Mouse (Mus musculus): ENCODE measurements around the gene S100a5.

Gene S100a5

DNA sequence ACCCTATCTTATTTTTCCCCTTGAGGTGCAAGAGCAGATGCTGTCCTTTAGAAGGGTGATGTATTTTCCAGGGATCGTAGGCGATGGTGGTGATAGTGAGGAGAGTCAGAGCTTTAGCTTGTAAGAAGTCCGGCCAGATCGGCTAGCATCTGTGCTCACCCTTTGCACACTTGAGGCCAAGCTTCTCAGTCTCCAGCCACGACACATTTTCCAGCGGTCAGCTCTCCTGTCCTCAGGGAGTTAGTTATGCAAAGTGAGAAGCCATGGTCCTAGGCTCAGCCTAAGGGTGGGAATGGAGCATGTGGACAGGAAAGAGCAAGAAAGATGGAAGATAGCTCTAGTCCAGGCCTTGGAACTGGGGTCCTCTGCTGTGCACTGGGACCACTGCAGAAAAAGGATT is 11.5 kb upstream of the S100a5 start:
- in situ Hi-C loops (cut with MboI; ENCODE audit: low pct_unique_long_range_greater_than_20kb in 1 of 2, low sequenced_read_pairs in 2 of 2, unreplicated experiment in 1 of 2), result no loop called here

DNA sequence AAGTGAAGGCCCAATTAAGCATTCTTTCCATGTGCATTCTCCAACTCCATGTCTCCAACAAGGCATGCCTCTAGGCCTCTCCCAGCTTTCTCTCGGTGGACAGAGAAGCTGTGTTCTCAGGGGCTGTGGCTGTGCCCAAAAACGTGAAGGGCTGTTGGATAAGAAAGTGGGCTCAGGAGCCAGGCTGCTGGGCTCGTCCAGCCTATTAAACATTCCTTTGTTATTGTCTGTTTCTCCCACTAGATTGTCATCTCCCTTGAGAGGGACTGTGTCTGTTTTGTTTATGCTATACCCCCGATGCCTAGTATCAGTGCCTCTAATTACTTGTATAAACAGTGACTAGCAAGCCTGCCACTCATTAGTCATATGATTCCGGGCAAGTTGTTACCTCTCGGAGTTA is 10.6 kb upstream of the S100a5 start:
- in situ Hi-C loops (cut with MboI; ENCODE audit: low pct_unique_long_range_greater_than_20kb in 1 of 2, low sequenced_read_pairs in 2 of 2, unreplicated experiment in 1 of 2), result no loop called here

DNA sequence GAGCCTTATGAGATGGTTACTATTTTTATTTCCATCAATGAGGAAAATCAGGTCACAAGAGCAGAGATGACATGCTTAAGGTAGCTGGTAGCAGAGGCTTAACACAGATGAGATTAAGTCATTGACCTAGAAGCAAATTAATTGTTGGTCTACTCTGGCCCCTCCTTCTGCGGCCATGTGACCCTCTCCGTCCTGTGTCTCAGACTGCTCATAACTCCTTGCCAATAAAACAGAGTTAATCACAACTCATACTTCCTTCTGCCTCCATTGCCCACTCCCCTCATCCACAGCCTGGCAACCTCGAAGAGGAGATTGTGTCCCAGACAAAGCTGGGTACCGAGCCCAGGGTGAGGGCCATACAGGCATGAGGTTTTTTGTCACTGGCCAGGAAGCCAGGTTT is 10.1 kb upstream of the S100a5 start:
- in situ Hi-C loops (cut with MboI; ENCODE audit: low pct_unique_long_range_greater_than_20kb in 1 of 2, low sequenced_read_pairs in 2 of 2, unreplicated experiment in 1 of 2), result no loop called here

DNA sequence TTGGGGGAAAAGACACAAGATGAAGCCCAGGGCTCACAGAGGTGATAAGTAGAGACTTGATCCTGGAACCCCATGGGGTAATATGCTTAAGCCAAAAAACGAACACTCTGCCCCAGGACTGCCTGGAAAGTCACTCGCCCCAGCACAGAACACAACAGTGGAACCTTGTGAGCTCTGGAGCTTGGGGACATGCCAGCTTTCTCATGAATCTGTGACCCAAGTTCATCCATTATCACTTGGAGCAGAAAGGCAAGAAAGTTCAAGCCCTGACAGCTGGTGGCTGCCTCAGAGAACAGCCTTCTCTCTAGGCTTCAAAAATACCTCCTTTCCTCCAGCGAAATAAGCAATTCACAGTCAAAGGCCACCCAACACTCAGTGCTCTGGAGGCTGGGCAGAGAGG is 8.9 kb upstream of the S100a5 start:
- in situ Hi-C loops (cut with MboI; ENCODE audit: low pct_unique_long_range_greater_than_20kb in 1 of 2, low sequenced_read_pairs in 2 of 2, unreplicated experiment in 1 of 2), result no loop called here

DNA sequence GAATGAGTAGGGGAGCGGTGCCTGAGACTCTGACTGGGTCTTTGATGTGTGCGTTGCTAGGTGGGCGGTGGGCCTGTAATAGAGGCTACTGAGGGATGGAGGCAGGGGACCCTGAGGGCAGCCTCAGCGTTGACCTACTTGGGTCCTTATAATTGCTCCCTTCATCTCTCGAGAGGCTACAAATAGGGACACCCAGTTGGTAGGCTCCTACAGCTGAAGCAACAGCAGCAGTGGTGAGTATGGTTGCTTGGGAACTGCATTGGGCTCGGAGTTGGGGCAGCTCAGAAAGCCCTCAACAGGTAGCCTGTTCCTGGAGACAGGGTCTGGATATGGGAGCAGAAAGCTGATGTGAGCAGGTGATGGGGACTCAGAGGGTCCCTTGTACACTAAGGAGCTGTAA is 8.3 kb upstream of the S100a5 start:
- in situ Hi-C loops (cut with MboI; ENCODE audit: low pct_unique_long_range_greater_than_20kb in 1 of 2, low sequenced_read_pairs in 2 of 2, unreplicated experiment in 1 of 2), result no loop called here

DNA sequence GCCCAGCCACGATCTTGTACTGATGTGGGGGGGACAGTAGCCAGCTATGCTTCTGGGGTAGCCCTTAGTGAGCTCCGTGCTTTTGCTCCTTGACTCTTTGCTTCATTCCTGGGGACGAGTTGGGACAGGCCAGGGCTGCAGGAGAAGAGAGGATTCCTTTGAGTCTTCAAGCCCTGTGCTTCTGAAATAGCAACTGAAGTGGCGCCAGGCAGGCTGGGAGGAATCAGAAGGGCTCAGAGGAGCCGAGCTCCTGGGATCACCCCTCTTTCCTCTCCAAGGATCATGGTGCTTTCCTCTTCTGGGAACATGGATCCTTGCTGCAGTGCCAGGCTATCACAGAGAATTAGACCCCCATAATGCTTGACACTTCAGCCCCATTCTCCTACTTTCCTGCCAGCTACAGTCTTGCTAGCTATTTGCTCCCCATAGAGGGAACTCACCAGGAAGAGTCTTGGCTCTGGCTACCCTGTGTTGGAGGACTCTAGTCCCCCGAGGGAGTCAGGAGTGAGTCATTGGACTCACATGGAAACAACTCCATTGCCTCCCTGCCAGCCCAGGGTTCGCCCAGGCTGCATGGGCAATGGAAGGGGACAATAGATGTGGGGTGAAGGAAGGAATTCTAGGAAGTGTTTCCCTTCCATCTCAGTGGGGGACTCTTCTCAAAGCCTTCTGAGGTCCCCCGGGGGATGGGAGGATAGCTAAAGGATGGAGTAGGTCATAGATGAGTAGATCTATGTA is 7.7 kb upstream of the S100a5 start:
- in situ Hi-C loops (cut with MboI; ENCODE audit: low pct_unique_long_range_greater_than_20kb in 1 of 2, low sequenced_read_pairs in 2 of 2, unreplicated experiment in 1 of 2), result no loop called here

DNA sequence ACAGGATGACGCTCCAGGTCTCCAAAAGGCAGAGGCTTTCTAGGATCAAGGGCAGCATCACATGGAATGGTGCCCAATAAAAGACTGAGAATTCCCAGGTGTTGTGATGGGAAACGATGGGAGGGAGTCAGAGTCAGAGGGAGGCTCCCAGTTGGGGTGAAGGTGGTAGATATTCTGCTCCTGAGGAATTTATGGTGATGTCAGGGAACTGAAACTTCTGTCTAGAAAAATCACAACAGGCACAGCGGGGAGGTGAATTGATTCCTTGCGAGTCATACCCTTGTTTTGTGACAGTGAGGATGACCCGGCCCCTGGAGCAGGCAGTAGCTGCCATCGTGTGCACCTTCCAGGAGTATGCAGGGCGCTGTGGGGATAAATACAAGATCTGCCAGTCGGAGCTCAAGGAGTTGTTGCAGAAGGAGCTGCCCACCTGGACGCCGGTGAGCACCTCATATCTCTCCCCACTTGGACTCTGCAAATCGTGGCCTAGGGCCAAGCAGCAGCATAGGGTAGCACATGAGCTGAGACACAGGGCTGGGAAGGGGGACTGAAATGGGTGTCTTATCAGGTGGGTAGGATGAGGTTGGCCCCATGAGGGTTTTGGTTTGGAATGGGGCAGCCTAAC is 6.7 kb upstream of the S100a5 start, which contains the start of gene Gm42674:
TSS of gene Gm42674 (plus strand) at position 419 of the 625 bp plus-strand sequence.
- in situ Hi-C loops (cut with MboI; ENCODE audit: low pct_unique_long_range_greater_than_20kb in 1 of 2, low sequenced_read_pairs in 2 of 2, unreplicated experiment in 1 of 2), result no loop called here

DNA sequence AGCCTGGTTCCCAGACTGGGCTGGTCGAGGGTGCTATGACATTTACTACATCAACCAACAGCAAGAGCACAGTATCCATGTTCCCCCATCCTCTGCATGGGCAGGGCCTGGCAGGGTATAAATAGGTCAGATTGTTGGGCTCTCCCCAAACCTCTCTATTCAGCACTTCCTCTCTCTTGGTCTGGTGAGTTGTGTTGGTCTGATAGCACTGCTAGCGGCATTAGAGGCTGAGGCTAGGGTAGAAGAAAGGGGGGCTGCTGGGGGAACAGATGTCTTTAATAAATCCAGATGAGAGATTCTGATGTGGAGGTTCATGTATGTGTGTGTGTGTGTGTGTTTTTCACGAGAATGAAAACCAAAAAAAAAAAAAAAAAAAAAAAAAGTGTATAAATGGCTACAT is 4.7 kb upstream of the S100a5 start, which contains the start of gene S100a4:
TSS of gene S100a4 (plus strand) at position 149 of the 400 bp plus-strand sequence.
- in situ Hi-C loops (cut with MboI; ENCODE audit: low pct_unique_long_range_greater_than_20kb in 1 of 2, low sequenced_read_pairs in 2 of 2, unreplicated experiment in 1 of 2), result no loop called here

DNA sequence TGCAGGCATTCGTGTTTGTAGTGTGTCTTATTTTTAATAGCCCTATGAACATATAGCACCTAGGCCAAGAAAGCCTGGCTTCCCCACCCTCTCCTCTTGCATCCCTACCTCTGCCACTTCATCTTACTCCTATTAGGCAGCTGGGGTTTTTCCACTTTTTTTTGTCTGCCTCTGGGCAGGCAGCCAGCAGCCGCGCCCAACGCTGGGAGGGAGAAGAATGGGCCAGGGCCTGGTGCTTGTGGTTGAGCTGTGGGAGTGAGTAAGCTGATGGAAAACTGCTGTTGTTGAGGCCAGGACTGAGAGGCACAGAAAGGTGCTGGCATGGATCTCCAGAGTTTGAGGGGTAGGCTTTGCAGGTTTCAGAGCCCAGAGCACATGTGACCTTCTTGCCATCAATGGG is 3.9 kb upstream of the S100a5 start:
- in situ Hi-C loops (cut with MboI; ENCODE audit: low pct_unique_long_range_greater_than_20kb in 1 of 2, low sequenced_read_pairs in 2 of 2, unreplicated experiment in 1 of 2), result no loop called here

DNA sequence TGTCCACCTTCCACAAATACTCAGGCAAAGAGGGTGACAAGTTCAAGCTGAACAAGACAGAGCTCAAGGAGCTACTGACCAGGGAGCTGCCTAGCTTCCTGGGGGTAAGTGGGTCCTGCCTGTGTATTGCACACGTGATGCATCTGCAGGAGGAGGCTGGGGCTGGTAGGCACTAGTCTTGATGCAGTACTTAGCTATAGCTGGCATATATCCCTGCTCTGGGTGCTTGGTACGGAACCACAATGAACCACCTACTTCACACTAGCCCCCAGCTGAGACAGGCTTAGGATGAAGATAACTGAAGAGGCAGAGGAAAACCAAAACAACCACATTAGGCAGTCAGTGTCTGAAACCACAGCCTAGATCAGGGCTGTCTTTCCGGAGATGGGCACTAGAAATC is 3.3 kb upstream of the S100a5 start:
- in situ Hi-C loops (cut with MboI; ENCODE audit: low pct_unique_long_range_greater_than_20kb in 1 of 2, low sequenced_read_pairs in 2 of 2, unreplicated experiment in 1 of 2), result no loop called here

DNA sequence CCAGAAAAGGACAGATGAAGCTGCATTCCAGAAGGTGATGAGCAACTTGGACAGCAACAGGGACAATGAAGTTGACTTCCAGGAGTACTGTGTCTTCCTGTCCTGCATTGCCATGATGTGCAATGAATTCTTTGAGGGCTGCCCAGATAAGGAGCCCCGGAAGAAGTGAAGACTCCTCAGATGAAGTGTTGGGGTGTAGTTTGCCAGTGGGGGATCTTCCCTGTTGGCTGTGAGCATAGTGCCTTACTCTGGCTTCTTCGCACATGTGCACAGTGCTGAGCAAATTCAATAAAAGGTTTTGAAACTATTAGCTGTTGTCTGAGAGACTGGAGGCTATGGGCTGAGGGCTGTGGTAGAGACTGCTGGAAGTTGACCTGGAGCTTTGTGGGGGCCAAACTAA is 2.6 kb upstream of the S100a5 start:
- in situ Hi-C loops (cut with MboI; ENCODE audit: low pct_unique_long_range_greater_than_20kb in 1 of 2, low sequenced_read_pairs in 2 of 2, unreplicated experiment in 1 of 2), result no loop called here

DNA sequence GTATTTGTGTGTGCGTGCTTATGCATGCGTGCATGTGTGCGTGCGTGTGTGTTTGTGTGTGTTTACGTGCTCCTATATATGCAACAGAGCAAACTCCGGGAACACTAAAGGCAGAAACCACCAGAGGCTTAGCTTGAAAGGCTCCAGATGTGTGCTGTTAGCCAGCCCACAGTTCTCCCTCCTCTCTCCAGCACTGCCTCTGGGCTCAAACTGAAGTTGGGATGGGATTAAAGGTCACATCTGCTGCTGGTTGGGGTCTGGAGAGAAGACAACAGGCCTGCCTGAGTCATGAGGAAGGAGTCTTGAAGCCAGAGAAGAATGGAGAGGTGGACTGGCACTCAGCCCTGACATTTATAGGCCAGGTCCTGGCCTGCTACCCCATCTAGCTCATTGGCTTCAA is 2.1 kb upstream of the S100a5 start:
- in situ Hi-C loops (cut with MboI; ENCODE audit: low pct_unique_long_range_greater_than_20kb in 1 of 2, low sequenced_read_pairs in 2 of 2, unreplicated experiment in 1 of 2), result no loop called here

DNA sequence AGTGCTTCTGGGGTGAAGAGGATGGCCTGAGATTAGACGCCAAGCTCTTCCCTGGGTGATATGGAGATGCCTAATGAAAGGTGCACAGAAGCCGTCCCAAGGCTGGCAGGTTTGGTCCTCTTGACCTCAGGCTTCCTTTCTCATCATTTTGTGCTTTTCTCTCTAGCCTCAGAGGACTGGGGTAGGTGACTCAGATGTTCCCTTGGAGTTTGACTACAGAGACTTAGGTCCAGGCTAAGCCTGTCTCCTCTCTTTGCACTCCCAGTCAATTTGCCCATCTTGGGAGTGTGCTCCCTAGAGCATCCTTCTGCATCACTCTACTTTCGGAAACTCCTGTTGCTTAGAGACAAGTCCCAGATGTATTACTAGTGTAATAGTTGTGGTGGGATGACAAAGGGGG is 962 bp upstream of the S100a5 start:
- in situ Hi-C loops (cut with MboI; ENCODE audit: low pct_unique_long_range_greater_than_20kb in 1 of 2, low sequenced_read_pairs in 2 of 2, unreplicated experiment in 1 of 2), result no loop called here

DNA sequence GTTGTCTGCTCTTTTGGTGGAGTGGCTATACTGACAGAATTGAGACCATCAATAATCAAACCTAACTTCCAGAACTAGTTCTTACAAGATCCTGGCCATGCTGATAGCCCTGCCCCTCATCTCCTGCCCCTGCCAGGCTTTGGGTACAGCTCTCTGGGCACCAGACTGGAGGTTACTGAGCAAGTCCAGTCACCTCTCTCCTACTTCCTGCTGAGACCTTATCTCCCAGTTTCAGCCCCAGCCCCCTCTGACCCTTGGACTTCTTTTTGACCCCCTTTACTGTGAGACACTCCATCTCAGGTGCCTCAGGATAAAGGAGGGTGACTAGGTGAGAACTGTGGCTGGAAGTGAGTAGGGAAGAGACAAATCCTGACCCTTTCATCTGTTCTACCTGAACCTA is 779 bp downstream of the S100a5 start:
- in situ Hi-C loops (cut with MboI; ENCODE audit: low pct_unique_long_range_greater_than_20kb in 1 of 2, low sequenced_read_pairs in 2 of 2, unreplicated experiment in 1 of 2), result no loop called here

DNA sequence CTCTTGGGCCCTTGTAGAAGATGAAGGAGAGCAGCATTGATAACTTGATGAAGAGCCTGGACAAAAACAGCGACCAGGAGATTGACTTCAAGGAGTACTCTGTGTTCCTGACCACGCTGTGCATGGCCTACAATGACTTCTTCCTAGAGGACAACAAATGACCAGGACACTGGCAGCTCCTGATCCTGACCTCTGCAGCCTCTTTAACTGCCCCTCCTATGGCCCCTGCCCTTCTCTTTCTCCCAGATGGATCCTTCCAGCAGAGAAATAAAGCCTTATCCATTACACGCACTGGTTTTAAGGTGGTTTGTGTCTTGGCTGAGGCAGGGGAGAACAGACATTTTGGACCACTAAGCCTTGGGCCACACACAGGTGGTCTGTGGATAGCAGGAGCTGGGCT is 3.2 kb downstream of the S100a5 start:
- in situ Hi-C loops (cut with MboI; ENCODE audit: low pct_unique_long_range_greater_than_20kb in 1 of 2, low sequenced_read_pairs in 2 of 2, unreplicated experiment in 1 of 2), result no loop called here

DNA sequence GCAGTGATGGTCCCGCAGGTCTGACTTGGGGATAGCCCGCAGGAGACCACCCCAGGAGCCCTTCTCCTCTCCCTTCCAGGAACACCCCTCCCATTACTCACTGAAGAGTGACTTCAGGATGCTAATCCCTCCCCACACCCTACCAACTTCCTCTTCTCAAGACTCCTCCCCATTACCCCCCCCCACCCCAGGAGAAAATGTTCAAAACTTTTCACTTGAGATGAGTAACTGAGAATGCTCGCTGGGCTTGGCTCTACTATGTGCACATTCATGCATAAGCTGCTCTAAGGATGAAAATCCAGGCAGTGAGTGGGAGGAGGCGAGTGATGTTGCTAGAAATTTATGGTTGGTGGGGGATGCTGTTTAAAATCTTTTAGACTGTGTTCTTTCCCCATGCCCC is 3.7 kb downstream of the S100a5 start:
- in situ Hi-C loops (cut with MboI; ENCODE audit: low pct_unique_long_range_greater_than_20kb in 1 of 2, low sequenced_read_pairs in 2 of 2, unreplicated experiment in 1 of 2), result no loop called here

DNA sequence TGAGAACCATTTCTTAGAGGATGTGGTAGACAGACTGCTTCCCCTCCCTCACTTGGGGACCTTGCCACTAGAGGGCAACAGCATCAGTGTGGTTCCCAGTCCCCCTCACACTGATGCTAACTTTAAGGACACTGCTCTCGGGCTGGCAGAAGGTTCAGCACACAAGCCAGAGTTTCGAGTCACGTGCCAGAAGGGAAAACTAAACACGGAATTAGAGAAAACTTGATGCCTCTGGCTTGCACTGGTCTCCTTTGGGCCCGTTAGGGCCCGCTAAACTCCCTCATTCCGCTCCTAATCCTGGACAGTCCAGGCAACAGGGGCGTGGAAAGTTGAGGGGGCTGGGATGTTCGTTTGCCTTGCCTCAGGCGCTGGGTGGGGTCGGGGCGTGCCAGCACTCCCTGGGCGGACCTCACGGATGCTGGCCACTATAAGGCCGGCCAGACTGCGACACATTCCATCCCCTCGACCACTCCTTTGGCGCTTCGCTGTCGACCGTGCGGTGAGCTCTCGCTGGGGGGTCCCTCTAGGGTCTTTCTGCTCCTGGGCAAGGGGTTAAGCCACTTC is 4.5 kb downstream of the S100a5 start, which contains the start of gene S100a6:
TSS of gene S100a6 (plus strand) at position 155 of the 564 bp plus-strand sequence.
- in situ Hi-C loops (cut with MboI; ENCODE audit: low pct_unique_long_range_greater_than_20kb in 1 of 2, low sequenced_read_pairs in 2 of 2, unreplicated experiment in 1 of 2), result no loop called here

DNA sequence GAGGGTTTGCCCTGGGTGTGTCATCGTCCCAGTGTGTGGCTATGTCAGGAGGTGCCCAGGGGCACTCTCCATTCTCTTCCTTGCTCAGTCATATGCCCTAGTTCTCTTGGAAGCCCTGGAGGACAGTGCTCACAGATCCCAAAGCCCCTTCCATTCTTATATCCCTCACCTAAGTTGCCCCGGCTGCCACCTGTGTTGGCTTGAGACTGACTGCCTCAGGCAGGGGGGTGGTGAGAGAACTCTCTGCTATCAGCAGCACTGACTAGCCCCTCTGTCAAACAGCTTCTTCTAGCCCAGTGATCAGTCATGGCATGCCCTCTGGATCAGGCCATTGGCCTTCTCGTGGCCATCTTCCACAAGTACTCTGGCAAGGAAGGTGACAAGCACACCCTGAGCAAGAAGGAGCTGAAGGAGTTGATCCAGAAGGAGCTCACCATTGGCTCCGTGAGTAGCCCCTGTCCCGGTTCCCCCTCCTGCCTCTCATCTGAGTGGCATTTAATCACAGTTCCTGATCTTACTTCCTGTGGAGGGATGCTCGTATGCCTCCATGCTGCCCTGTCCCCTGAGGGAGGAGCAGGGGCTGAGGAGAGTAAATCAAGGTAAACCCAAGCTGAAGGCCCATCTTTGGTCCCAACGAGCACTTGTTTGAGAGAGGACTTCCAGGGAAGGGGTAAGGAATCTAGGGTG is 5.3 kb downstream of the S100a5 start:
- in situ Hi-C loops (cut with MboI; ENCODE audit: low pct_unique_long_range_greater_than_20kb in 1 of 2, low sequenced_read_pairs in 2 of 2, unreplicated experiment in 1 of 2), result no loop called here

DNA sequence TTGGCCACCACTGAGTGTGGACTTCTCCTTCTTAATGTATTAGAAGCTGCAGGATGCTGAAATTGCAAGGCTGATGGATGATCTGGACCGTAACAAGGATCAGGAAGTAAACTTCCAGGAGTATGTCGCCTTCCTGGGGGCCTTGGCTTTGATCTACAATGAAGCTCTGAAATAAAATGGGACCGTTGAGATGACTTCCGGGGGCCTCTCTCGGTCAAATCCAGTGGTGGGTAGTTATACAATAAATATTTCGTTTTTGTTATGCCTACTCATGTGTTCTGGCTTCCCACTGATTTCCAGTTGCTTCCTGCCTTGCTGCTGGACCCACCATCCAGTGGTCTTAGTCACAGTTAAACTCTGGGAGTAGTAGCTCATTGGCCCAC is 5.8 kb downstream of the S100a5 start:
- in situ Hi-C loops (cut with MboI; ENCODE audit: low pct_unique_long_range_greater_than_20kb in 1 of 2, low sequenced_read_pairs in 2 of 2, unreplicated experiment in 1 of 2), result no loop called here
